Mouse (Mus musculus) adrenal gland, postnatal 25 days (tissue): Measurements from ENCODE around the gene Il5. TPM values are rescaled to one million over a fixed set of nuclear protein-coding genes. Genes with fewer than 3 reads are reported as not detected.
A peak's percentile ranks its signal among the peaks of the same experiment; 100 is the strongest.

ENCODE experiments used
- DNase-seq: peaks from one replicate; pipeline ENCODE4 v3.0.0; 2021; ENCODE audit warnings: mixed read lengths
- long read RNA-seq: library from polyadenylated mRNA; stranded (forward); transcript quantifications from one replicate; pipeline ENCODE4 v2.0.0, GENCODE M21; 2021
- total RNA-seq: library from RNA; stranded (reverse); gene quantifications from 2 replicates; pipeline ENCODE4 v1.2.3, GENCODE M21; 2021

Il5 gene
- not detected in 2 replicates for total RNA-seq
- long read RNA-seq, result 0 reads

DNA sequence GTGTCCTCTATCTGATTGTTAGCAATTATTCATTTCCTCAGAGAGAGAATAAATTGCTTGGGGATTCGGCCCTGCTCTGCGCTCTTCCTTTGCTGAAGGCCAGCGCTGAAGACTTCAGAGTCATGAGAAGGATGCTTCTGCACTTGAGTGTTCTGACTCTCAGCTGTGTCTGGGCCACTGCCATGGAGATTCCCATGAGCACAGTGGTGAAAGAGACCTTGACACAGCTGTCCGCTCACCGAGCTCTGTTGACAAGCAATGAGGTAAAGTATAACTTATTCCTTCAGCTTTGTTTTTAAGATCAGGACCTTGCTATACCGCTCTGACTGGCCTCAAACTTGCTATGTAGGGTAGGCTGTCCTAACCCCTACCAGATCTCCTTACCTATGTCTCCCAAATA lies at the start of gene Il5:
TSS of gene Il5 (plus strand) at position 80 of the 400 bp plus-strand sequence.
- DNase-seq, result peak; percentile 22

DNA sequence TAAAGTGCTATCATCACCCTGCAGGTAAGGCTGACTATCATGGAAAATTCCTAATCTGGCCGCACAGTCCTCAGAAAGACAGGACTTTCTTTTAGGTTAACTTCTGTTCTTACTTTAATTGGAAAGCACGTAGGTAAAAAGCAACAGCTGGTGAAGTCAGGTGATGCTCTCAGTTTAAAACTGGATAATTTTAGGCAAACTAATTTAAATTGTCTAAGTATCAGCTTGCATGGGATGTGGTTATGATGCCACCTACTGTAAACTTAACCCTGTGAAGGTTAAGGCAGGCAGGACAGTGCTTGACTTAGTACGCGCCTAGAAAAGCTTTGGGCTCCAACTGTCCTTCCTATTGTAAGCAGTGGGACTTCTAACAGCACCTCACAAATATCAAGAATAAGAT lies 49.2 kb upstream of the Il5 start:
- DNase-seq, result no peak

DNA sequence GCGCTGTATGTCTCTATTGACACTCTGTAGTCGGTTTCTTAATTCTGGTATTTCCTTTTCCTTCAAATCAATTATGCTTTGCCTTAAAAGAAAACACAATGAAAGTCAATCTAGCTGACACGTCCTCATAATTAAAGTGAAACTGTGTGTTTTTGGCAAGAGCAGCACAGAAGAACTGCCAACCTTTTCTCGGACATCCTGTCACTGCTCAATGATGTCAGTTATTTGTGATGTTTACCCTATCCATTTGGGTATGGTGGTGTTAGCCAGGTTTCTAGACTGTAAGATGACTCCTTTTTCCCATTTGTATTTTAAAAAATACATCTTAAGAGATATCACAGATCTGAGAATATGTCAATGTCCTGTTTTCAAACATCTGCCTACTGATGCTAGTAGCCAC lies 40.5 kb upstream of the Il5 start:
- DNase-seq, result no peak

DNA sequence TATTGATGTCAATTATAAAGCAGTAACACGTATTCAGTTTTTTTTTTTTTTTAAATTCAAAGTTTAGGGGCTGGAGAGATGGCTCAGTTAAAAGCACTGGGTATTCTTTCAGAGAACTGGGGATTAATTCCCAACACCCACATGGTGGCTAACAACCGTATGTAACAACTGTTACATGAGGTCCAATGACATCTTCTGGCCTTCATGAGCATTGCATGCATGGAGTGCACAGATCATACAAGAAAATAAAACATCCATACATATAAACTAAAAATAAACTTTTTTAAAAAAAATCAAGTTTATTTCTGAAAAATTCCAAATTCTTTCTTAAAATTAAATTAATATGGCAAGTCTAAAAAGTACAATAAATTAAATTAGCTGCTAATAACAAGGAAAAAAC lies 38.9 kb upstream of the Il5 start:
- DNase-seq, result no peak

DNA sequence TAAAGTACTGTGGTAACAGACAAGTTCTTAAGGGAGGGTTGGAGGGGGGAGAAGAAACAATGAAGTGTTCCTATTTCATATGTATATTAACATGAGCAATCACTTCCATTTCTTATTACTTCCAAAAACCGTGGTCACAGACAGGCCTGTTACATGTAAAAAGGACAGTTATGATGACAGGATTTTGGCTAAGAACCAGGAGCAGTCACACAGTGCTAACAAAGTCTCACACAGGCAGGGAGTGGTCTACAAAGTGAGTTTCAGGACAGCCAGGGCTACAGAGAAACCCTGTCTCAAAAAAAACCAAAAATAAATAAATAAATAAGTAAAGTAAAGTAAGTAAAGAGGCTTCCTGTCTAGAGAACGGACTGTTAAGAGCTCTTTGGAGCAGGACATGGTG lies 38.4 kb upstream of the Il5 start:
- no peak for DNase-seq

DNA sequence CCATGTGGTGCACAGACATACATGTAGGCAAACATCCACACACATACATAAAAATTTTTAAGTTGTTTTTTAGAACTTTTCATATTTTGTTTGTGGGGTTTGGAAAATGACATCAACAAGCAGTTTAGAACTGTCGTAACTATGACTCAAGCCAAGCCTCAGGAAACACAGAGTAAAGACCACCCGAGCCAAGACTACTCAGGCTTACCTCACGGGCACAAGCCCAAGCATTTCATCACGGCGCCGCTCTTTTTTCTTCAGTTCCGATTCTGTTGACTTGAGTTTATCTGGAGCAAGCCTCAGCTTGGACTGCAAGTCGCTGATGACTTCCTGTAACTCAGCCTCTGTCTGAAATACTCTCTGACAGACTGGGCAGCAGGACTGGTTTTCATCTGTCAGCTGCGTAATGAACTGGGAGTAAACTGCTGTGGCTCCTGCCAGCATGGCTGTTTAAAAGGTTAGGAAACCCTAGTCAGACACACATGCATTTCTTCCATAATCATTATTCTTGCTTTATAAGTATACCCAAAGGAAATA lies 37.5 kb upstream of the Il5 start:
- no peak for DNase-seq

DNA sequence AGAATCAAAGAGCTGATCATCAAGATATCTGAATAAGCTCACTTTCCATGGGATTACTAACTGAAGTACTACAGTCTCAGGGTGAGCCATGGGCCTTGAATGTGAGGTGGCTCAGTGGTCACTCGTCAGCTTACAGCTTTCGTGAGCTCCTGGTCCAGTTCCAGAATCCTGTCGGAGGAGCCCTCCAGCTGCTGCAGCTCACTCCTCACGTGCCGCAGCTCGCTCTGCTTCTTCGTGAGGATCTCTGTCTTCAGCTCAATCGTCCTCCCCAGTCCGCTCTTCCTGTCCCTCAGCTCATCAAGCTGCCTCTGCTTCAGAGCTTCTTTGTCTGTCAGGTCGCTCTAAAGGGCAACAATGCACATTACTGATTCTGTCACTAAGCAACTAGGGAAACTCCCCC lies 28.6 kb upstream of the Il5 start:
- no peak for DNase-seq

DNA sequence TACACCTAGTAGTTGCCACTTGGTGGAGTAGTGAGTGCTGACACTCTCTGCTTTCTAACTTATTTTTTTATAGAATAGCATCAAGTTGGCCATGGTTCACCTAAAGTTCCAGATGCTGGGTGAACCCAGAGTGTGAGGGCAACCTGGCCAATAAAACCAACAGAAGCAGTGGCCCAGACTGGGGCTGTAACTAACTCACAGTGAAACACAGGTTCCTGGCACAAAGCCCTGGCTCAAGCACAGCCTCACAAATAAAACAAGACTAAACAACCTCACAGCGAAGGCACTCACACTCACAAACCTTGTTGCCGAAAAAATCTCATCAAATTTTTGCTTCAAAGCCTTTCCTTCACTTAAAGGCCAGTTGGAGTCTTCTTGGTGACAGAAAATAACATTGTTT lies 22.1 kb upstream of the Il5 start:
- DNase-seq, result no peak

DNA sequence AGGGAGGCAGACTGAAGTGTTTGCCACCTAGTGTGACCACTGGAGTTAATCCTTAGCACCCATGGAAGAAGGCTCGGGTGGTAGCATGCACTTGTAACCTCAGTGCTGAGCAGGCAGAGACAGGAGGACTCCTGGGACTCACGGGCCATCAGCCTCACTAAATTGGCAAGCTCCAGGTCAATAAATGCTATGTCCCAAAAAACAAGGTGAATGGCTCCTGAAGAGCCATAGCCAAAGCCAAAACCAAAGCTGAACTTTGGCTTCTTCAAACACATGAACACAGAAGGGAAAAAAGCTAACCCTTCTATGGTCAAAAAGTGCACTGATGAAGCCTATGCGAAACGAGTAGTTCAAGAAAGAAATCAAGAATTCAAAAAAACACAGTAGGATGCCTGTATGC lies 21.2 kb upstream of the Il5 start:
- DNase-seq, result no peak

DNA sequence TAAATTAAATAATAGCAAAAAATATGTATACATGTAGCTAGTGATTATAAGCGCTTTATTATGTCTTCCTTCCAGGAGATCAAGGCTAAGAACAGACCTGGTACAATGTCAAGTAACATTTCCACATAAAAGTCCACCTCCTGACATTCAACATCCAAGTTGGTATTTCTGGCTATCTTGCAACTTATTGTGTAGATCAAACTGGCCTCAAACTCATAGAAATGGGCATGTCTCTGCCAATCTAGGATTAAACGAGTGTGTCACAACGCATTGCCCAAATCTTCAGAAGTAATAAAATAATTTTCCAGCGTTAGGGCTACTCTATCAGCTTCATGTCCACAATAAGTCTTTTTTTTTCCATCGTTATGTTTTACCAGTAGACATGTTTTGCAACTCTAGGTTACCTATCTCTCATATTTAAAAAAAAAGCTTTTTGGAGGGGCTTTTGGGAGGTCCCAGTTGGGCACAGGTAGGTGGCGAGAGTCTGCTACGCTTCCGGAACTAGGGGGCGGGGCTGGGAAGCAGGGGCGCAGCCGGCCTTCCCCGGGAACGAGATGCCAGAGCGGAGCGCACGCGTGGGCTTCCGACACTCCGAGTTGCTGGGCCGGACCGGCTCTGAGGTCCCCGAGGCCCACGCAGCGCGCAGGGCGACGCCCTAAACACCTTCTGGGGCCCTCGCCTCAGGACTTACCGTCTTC lies 14.2 kb upstream of the Il5 start:
- DNase-seq, result peak; percentile 62

DNA sequence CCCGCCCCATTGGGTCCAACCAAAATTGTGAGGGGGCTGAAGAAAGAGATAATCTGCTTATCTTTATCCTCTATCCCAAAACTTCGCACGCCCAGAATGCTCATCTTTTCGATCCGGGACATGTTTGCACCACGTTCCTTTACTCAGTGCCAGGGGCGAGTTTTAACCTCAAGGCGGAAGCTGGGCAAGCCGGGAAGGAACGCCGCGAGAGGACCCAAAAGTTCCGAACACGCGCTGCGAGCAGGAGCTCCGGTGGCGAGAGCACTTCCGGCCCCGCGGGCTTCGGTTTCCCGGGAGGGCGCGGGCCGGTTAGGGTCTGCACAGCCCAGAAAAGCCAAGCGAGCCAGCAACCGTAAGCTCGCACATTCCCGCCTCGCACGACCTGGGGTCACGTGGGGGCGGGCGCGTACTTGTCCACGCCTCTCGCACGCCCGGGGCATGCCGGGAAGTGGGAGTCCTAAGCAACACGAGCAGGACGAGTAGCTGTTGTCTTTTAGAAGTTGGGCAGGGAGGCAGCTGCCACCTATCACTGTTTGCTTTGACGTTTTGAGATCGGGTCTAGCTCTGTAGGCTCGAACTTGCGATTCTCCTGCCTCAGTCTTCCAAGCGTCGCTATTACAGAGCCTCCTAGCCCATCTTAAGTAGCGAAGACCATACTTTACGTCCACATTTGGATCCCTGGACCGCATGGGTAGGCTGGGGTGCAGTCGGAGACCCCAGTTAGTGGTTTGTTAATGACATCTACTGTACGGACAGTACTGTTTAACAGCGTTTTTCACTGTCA lies 13.5 kb upstream of the Il5 start, which contains the start of gene Rad50:
TSS of gene Rad50 (minus strand) at position 386 of the 784 bp plus-strand sequence.
- peak; percentile 93 for DNase-seq

DNA sequence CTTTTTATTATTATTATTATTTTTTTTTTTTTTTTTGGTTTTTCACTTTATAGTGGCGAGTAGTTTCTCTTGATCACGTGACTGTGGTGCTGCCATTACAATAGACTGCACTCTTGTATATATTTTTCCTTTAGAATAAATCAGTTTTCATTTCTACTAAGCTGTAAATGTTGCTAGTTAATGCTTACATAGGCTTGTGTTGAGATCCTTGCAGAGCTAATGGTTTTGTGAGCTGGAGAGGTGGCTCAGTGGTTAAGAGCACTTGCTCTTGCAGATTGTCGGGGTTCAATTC lies 12.9 kb upstream of the Il5 start:
- DNase-seq, result no peak

DNA sequence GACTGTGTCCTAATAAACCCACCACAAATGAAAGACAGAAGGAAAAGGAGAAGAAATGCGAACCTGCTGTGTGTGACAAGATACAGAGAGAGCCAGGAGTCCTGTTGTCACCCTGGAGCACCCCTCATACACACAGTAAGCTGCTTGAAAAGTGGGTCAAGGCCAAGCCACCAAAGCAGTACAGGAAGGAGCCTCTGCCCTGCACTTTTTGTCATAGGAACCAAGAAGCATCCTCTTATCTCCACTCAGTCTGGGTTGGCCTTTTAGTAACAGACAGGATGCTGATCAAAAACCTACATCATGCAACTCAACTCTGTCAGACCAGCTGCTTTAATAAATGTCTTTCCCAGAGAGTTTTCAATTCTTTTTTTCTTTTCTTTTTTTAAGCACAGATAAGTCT lies 893 bp upstream of the Il5 start:
- no peak for DNase-seq

DNA sequence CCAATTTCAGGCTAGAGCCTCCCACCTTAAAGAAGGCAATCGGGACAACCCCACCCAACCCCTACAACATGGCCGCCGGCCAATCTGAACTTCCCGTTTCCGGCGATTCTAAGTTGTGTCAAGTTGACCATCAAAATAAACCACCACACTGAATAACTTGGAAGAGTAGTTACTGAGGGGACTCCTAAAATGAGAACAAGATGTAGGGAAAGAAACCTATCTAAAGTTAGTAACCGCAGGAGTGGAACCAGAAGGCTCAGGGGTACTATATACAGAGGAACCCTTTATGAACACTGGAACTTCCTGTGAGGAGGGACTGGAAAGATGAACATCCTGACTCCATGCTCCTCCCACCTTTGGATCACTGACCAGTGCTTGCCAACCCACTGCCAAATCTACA lies 10.9 kb downstream of the Il5 start:
- DNase-seq, result no peak

DNA sequence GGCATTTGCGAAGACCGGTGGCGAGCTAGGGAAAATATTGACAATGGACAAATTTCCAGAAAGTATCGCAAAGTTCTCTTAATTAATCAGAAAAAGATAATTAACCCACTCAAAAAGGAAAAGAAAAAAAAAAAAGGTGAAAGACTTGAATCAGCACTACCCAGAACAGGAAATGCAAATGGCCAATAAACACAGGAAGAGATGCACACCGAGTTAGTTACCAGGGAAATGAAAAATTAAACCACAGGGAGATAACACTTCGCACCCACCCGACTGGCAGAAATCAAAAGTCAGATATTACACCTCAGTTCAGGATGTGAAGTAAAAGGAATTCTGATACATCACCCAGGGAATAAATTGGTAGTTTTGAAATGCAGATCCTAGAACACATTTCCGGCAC lies 11.7 kb downstream of the Il5 start:
- DNase-seq, result no peak

DNA sequence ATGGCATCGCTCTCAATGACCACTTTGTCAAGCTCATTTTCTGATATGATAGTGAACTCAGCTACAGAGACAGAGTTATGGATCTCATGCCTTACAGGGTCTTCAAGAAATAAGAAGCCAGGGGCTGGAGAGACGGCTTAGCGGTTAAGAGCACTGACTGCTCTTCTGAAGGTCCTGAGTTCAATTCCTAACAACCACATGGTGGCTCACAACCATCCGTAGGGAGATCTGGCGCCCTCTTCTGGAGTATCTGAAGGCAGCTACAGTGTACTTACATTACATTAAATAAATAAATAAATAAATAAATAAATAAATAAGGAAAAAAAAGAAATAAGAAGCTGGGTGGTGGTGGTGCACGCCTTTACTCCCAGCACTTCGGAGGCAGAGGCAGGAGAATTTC lies 13.2 kb downstream of the Il5 start:
- no peak for DNase-seq

DNA sequence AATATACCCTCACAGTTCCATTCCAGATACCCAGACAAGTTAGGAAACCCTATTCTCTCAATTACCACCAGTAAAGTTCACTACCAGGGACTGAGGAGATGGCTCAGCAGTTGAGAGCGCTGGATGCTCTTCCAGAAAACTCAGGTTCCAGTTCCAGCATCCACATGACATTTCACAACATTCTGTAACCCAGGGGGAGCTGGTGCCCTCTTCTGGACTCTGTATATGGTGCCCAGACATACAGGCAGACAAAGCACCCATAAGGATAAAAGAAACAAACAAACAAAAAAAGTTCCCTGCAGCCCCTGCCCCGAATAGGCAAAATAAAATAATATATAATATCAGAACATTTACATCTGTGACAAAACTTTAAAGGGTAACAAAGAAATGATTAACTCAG lies 13.8 kb downstream of the Il5 start:
- no peak for DNase-seq

DNA sequence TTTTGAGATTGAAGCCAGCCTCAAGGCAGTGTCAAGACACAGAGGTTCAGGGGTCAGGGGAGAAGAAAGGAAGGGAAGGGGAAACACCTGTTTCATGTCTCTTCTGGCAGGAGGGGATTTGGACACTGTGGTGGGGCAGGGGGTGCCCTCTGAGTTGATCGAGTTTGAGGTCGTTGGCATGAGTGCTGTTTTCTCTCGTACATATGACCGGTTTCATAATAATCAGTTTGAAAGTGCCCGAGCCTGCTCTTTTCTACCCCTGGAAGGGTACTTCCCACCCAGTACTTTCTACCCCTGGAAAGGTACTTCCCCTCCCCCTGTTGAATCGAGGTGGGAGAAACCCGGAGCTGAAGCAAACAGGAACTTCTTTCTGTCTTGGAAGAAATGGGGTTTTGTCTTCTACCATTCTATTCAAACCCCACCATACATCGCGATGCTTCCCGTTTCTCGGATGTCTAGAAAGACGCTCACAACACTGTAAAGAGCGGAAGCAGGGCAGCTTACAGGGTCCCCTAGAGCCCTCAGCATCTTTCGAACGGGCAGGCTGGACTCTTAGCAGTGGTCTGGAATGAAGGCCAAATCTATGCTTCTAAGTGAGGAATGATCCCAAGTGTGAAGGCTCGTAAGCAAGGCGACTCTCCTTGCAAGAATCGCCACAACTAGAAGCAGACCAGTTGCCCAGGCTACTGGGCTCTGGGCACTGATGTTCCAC lies 14.5 kb downstream of the Il5 start:
- DNase-seq, result no peak

DNA sequence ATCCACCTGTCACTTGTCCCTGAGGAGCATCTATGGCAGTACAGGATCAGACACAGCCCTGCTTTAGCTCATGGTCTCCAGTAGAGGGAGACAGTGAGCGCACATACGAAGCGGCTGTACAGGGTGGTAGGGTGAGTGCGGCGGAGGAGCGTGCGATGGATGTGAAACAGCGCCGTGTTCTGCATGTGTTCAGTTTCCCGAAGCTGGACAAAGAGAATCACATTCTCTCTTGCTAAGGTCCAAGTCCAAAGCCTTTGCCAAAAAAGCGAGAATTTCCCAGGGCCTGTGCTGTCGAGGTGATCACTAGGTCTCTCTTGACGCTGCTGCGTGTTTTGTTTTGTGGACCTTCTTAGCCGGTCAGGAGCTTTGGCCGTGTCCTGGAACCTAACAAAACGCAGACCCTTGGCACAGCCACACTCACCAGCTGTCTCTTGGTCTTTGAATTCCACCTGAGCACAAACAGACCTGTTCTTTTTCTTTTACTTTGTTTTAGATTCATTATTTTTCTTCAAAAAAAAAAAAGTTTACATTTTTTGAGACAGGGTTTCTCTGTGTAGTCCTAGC lies 15.2 kb downstream of the Il5 start:
- peak; percentile 49 for DNase-seq

DNA sequence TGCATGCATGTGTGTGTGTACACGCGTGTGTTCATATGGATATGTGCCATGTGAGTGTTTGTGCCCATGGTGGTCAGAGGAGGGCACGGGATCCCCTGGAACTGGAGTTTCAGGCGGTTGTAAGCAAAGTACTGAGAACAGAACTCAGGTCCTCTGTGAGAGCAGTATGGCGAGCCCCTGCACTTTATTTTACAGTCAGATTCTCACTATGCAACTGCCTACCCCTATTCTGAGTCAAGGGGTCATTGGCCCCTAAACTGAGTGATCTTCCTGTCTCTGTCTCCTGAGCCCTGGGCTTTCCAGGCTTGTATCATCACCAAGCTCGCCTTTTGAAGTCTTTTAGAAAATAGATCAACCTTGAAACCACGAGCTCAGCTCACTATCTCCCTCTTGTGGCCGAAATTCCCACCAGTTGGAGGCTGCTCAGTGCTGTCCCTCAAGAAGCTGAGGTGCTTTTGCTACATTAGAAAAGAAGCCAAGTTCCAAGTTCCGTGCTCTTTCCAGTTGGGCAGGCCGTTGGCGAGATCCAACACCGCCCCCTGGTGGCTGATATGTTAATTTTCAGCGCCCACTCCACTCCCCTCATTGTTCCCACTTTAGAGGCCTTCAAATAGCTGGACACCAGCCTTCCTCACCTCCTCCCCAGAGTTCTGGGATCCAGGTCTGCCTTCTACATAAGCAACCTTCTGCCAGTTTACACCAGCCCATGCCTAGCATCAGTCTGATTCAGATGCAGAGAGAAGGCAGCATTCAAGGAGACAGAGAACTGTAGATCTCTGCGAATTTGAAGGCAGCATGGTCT lies 16.4 kb downstream of the Il5 start:
- DNase-seq, result peak; percentile 74

DNA sequence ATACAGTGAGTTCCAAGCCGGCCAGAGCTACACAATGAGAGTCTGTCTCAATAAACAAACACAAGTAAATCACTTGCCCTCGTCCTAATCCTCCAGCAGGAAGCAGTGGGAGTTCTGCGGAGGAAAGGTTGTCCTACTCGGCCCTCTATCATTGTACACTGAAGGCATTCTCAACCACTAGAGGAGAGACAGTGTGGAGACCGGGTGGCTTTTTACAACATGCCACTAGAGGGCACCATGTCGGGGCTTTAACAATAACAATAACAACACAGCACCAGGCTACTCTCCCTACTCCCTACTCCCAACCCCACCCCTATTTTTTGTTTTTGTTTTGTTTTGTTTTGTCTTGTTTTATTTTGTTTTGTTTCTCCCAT lies 17.0 kb downstream of the Il5 start:
- DNase-seq, result peak; percentile 48

DNA sequence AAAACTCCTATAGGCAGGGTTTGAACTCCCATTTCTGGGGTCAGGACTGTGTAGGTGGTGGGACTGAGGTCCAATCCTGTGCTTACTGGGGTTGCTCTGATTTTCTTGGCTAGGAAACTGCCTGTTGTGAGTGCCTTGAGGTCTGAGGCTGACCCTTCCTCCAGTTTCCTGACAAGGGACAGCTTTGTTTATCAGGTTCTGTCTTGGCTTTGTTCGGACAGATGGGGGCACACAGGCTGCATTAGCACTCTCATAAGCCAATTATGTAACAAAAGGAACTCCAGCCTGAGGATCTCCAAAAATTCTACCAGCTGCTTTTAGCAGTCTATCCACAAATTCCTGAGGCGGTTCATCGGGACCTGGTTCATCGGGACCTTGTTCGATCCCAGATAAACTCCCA lies 21.8 kb downstream of the Il5 start:
- DNase-seq, result no peak
